Mouse (Mus musculus) limb, embryonic 13.5 days (tissue): ENCODE results near the gene Egfl6. TPM values are rescaled to one million over a fixed set of nuclear protein-coding genes. Genes with fewer than 3 reads are reported as not detected.
A peak's percentile ranks its signal among the peaks of the same experiment; 100 is the strongest.

Source experiments
- ATAC-seq: fragments of 200-750 bp; cut with Nextera tagmentation; 2 replicates; pipeline ENCODE4 v1.8.0; 2017; ENCODE audit warnings: low read depth, moderate number of reproducible peaks, moderate TSS enrichment; ENCODE audit not compliant: low FRiP score
- H3K27ac ChIP-seq: fragments of 300-500 bp; sonication (generic); 2 replicates; pipeline ENCODE4 v1.5.1; 2015; ENCODE audit warnings: inconsistent platforms, mild to moderate bottlenecking, moderate library complexity
- H3K27me3 ChIP-seq: fragments of 300-500 bp; sonication (generic); 2 replicates; pipeline ENCODE4 v1.6.1; 2015; ENCODE audit warnings: mild to moderate bottlenecking, inconsistent platforms
- H3K36me3 ChIP-seq: fragments of 300-500 bp; sonication (generic); 2 replicates; pipeline ENCODE4 v1.6.1; 2015; ENCODE audit warnings: inconsistent platforms, mild to moderate bottlenecking, moderate library complexity
- H3K4me1 ChIP-seq: fragments of 300-500 bp; sonication (generic); 2 replicates; pipeline ENCODE4 v1.6.1; 2015; ENCODE audit warnings: inconsistent platforms
- H3K4me2 ChIP-seq: fragments of 300-500 bp; sonication (generic); replicated peaks from 2 replicates; pipeline ENCODE4 v1.6.1; 2015; ENCODE audit warnings: inconsistent platforms, mild to moderate bottlenecking, moderate library complexity
- H3K4me3 ChIP-seq: fragments of 300-500 bp; sonication (generic); 2 replicates; pipeline ENCODE4 v1.5.1; 2015; ENCODE audit warnings: moderate library complexity, mild to moderate bottlenecking, inconsistent platforms
- H3K9ac ChIP-seq: fragments of 300-500 bp; sonication (generic); 2 replicates; pipeline ENCODE4 v1.6.1; 2015; ENCODE audit warnings: mild to moderate bottlenecking, inconsistent platforms
- H3K9me3 ChIP-seq: fragments of 300-500 bp; sonication (generic); 2 replicates; pipeline ENCODE4 v1.6.1; 2016; ENCODE audit warnings: inconsistent platforms
- WGBS: fragments of 180-500 bp; shearing (Covaris S2); methylation state at CpG from one replicate; pipeline ENCODE4 v1.1.7; 2015; 5-methylcytosine and 5-hydroxymethylcytosine counted together
- polyA plus RNA-seq: library from polyadenylated mRNA; unstranded; fragments of >200 nt; fragmentation: Nextera tagmentation; extraction: Ambion mirVana; gene quantifications from 2 replicates; pipeline ENCODE4 v1.2.1, GENCODE M21; 2015

The Egfl6 gene
- polyA plus RNA-seq, 1 experiment from 2014 or later: 86.0 TPM

GRCm38 (mm10) chrX:166564900-166565299, 20.6 kb downstream of the Egfl6 start:
- peak overlapping the region; percentile 15; the same call in 1 of the 2 replicates for H3K27ac ChIP-seq
- ATAC-seq: peak; percentile 54
- H3K4me1 ChIP-seq: no peaks in the 10 kb centered on the region
- no peak overlapping the region for H3K9ac ChIP-seq
- H3K27me3 ChIP-seq: peaks cover 14% of the 10 kb centered on the region; the same call in 1 of the 2 replicates
- no peak overlapping the region for H3K4me2 ChIP-seq
- no peaks in the 10 kb centered on the region for H3K9me3 ChIP-seq
- H3K36me3 ChIP-seq: no peaks in the 10 kb centered on the region
- no peak overlapping the region for H3K4me3 ChIP-seq
- WGBS: 35% methylated on average over 5 of the region's 5 CpGs

- 55% methylated on average over 3 of the region's 3 CpGs for WGBS
- Histone ChIP-seq H3K9ac (no peak overlapping the region), H3K4me2 (no peak overlapping the region), H3K36me3 (no peaks in the 10 kb centered on the region), H3K27ac (no peak overlapping the region), H3K4me3 (no peak overlapping the region), H3K9me3 (no peaks in the 10 kb centered on the region), H3K4me1 (no peaks in the 10 kb centered on the region), H3K27me3 (peaks cover 18% of the 10 kb centered on the region; the same call in 1 of the 2 replicates)
- no peak for ATAC-seq
These were observed 26.2 kb downstream of the Egfl6 start for GRCm38 (mm10) chrX:166559333-166559732.

GRCm38 (mm10) chrX:166552355-166552754, 33.2 kb downstream of the Egfl6 start:
- H3K4me3 ChIP-seq: no peak overlapping the region
- H3K27me3 ChIP-seq: peaks cover 17% of the 10 kb centered on the region; the same call in 1 of the 2 replicates
- ATAC-seq: no peak

GRCm38 (mm10) chrX:166546495-166546894, 39.0 kb downstream of the Egfl6 start:
- Histone ChIP-seq H3K9ac (no peak overlapping the region), H3K4me1 (no peaks in the 10 kb centered on the region), H3K4me3 (no peak overlapping the region), H3K36me3 (no peaks in the 10 kb centered on the region), H3K4me2 (no peak overlapping the region), H3K27ac (no peak overlapping the region), H3K9me3 (no peaks in the 10 kb centered on the region), H3K27me3 (peaks cover 26% of the 10 kb centered on the region; the same call in 1 of the 2 replicates)
- no peak for ATAC-seq
- 83% methylated on average over 2 of the region's 2 CpGs for WGBS

More at GRCm38 (mm10) chrX:166552355-166552754, 33.2 kb downstream of the Egfl6 start:
- H3K27ac ChIP-seq: no peak overlapping the region
- H3K4me2 ChIP-seq: no peak overlapping the region
- WGBS: 83% methylated on average over 7 of the region's 7 CpGs
- H3K4me1 ChIP-seq: no peaks in the 10 kb centered on the region
- H3K36me3 ChIP-seq: no peaks in the 10 kb centered on the region
- H3K9me3 ChIP-seq: no peaks in the 10 kb centered on the region
- no peak overlapping the region for H3K9ac ChIP-seq

GRCm38 (mm10) chrX:166535138-166535537, 50.4 kb downstream of the Egfl6 start:
- H3K27me3 ChIP-seq: peaks cover 35% of the 10 kb centered on the region; the same call in 1 of the 2 replicates
- H3K4me1 ChIP-seq: no peaks in the 10 kb centered on the region
- no peak overlapping the region for H3K4me3 ChIP-seq
- 63% methylated on average over 4 of the region's 4 CpGs for WGBS
- no peak overlapping the region for H3K9ac ChIP-seq
- H3K4me2 ChIP-seq: no peak overlapping the region
- H3K27ac ChIP-seq: no peak overlapping the region
- ATAC-seq: no peak
- no peaks in the 10 kb centered on the region for H3K9me3 ChIP-seq
- H3K36me3 ChIP-seq: no peaks in the 10 kb centered on the region

- 84% methylated on average over 4 of the region's 4 CpGs for WGBS
- ATAC-seq: no peak
These were observed 52.1 kb downstream of the Egfl6 start for GRCm38 (mm10) chrX:166533432-166533831.

GRCm38 (mm10) chrX:166531671-166532070, 53.8 kb downstream of the Egfl6 start:
- Histone ChIP-seq H3K36me3 (no peaks in the 10 kb centered on the region), H3K4me1 (no peaks in the 10 kb centered on the region), H3K4me3 (no peak overlapping the region), H3K9ac (no peak overlapping the region), H3K4me2 (no peak overlapping the region), H3K27ac (no peak overlapping the region), H3K27me3 (peaks cover 30% of the 10 kb centered on the region), H3K9me3 (no peaks in the 10 kb centered on the region)
- ATAC-seq: no peak
- 45% methylated on average over 6 of the region's 6 CpGs for WGBS

More at GRCm38 (mm10) chrX:166533432-166533831, 52.1 kb downstream of the Egfl6 start:
- H3K9me3 ChIP-seq: no peaks in the 10 kb centered on the region
- peaks cover 37% of the 10 kb centered on the region for H3K27me3 ChIP-seq
- no peak overlapping the region for H3K9ac ChIP-seq
- H3K27ac ChIP-seq: no peak overlapping the region
- H3K4me1 ChIP-seq: no peaks in the 10 kb centered on the region
- no peaks in the 10 kb centered on the region for H3K36me3 ChIP-seq
- no peak overlapping the region for H3K4me2 ChIP-seq
- no peak overlapping the region for H3K4me3 ChIP-seq

GRCm38 (mm10) chrX:166528126-166528525, 57.4 kb downstream of the Egfl6 start:
- WGBS: 88% methylated on average over 3 of the region's 3 CpGs
- H3K4me2 ChIP-seq: no peak overlapping the region

GRCm38 (mm10) chrX:166525637-166526315, 59.7 kb downstream of the Egfl6 start:
- H3K4me2 ChIP-seq: no peak overlapping the region
- 91% methylated on average over 2 of the region's 2 CpGs for WGBS
- no peaks in the 10 kb centered on the region for H3K36me3 ChIP-seq
- H3K9me3 ChIP-seq: no peaks in the 10 kb centered on the region
- no peak overlapping the region for H3K27ac ChIP-seq
- no peak overlapping the region for H3K4me3 ChIP-seq
- no peak for ATAC-seq
- peaks cover 16% of the 10 kb centered on the region for H3K27me3 ChIP-seq
- no peaks in the 10 kb centered on the region for H3K4me1 ChIP-seq
- H3K9ac ChIP-seq: no peak overlapping the region

More at GRCm38 (mm10) chrX:166528126-166528525, 57.4 kb downstream of the Egfl6 start:
- Histone ChIP-seq H3K27me3 (peaks cover 21% of the 10 kb centered on the region), H3K4me3 (no peak overlapping the region), H3K27ac (no peak overlapping the region), H3K9ac (no peak overlapping the region), H3K9me3 (no peaks in the 10 kb centered on the region), H3K4me1 (no peaks in the 10 kb centered on the region), H3K36me3 (no peaks in the 10 kb centered on the region)
- no peak for ATAC-seq

- H3K27me3 ChIP-seq: peaks cover 13% of the 10 kb centered on the region
- H3K4me1 ChIP-seq: no peaks in the 10 kb centered on the region
- 79% methylated on average over 5 of the region's 5 CpGs for WGBS
- H3K4me2 ChIP-seq: no peak overlapping the region
- H3K27ac ChIP-seq: no peak overlapping the region
- no peaks in the 10 kb centered on the region for H3K9me3 ChIP-seq
- ATAC-seq: no peak
- no peak overlapping the region for H3K4me3 ChIP-seq
- H3K36me3 ChIP-seq: no peaks in the 10 kb centered on the region
- H3K9ac ChIP-seq: no peak overlapping the region
These were observed 64.7 kb downstream of the Egfl6 start for GRCm38 (mm10) chrX:166520782-166521181.

GRCm38 (mm10) chrX:166518345-166518744, 67.2 kb downstream of the Egfl6 start, which contains the start of gene Tceanc:
Gene Tceanc, minus strand, starts transcription at chrX:166518567.
- whole genome bisulfite sequencing: 58% methylated on average over 16 of the region's 16 CpGs

GRCm38 (mm10) chrX:166516631-166517030, 68.9 kb downstream of the Egfl6 start:
- no peak for ATAC-seq
- Histone ChIP-seq H3K27me3 (peaks cover 16% of the 10 kb centered on the region), H3K4me1 (no peaks in the 10 kb centered on the region), H3K9ac (no peak overlapping the region), H3K4me3 (no peak overlapping the region), H3K36me3 (no peaks in the 10 kb centered on the region), H3K27ac (no peak overlapping the region), H3K9me3 (no peaks in the 10 kb centered on the region), H3K4me2 (no peak overlapping the region)
- WGBS: 92% methylated on average over 1 of the region's 1 CpGs

More at GRCm38 (mm10) chrX:166518345-166518744, 67.2 kb downstream of the Egfl6 start, which contains the start of gene Tceanc:
- Histone ChIP-seq H3K4me1 (no peaks in the 10 kb centered on the region), H3K4me3 (no peak within 1 kb of the TSS), H3K4me2 (no peak within 1 kb of the TSS), H3K36me3 (no peaks in the 10 kb centered on the region), H3K27me3 (peaks cover 17% of the 10 kb centered on the region), H3K27ac (no peak within 1 kb of the TSS; the same call in 1 of the 2 replicates), H3K9ac (no peak within 1 kb of the TSS), H3K9me3 (no peaks in the 10 kb centered on the region)
- no peak for ATAC-seq
